Mouse (Mus musculus) frontal cortex, adult (tissue): Measurements from ENCODE around the gene Itpk1.
A peak's percentile ranks its signal among the peaks of the same experiment; 100 is the strongest.

ENCODE experiments used
- ATAC-seq: cut with Nextera tagmentation; 2 replicates; pipeline ENCODE4 v1.9.2; 2017; ENCODE audit warnings: mild to moderate bottlenecking, moderate library complexity, mixed read lengths; ENCODE audit not compliant: low TSS enrichment

Gene Itpk1

DNA sequence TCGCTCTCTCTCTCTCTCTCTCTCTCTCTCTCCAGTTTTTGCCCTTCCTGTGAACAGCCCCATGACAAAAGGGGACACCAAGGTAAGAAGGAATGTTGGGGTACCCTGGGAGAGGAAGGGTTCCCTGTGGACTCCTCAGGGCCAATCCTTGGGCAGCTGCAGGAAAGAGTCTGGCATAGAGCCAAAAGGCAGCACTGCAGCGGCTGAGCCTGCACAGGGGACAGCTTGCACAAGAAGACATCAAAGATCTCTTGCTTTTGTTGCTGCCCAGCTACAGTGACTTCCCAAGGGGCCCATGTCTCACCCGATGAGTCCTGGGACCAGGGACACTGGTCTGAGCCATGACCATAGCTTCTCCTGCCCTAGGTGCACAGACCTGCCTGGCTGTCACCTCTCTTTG lies 148.9 kb downstream of the Itpk1 start:
- no peak for ATAC-seq

DNA sequence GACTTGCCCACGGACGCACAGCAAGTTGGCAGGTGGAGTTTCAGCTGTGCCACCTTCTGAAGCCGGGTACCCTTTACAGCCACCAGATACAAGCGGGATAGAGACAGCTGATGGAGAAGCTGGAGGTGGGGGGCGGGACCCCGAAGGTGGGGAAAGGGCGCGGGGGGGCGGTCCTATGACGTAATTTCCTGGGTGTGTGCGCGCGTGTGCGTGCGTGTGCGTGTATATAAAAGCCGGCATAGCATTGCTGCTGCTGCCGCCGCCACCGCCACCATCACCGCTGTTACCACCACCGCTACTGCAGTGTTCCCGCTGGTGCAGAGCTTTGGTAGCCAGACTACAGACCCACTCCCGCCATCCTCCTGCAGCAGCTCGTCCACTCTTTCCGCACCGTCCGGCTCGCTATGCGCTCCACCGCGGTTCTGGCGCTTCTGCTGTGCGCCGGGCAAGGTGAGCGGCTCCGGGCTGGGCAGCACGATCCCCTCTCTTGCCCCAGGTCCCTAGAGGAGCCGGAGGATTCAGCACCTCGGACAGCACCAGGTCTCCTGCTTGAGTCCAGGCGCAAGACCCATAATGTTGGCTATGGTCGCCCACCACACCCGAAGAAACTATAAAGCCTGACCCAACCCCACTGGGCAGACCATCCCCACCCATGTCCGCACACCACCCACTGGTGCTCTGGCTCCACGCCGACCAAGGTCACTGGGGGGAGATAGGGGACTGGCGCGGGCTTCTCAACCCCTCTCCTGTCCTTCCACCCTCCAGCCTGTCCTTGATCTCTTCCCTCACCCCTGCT lies 149.8 kb downstream of the Itpk1 start, which contains the start of gene Chga:
Chga (plus strand) TSS at position 249 of the 796 bp plus-strand sequence.
- peak; percentile 62 for ATAC-seq

DNA sequence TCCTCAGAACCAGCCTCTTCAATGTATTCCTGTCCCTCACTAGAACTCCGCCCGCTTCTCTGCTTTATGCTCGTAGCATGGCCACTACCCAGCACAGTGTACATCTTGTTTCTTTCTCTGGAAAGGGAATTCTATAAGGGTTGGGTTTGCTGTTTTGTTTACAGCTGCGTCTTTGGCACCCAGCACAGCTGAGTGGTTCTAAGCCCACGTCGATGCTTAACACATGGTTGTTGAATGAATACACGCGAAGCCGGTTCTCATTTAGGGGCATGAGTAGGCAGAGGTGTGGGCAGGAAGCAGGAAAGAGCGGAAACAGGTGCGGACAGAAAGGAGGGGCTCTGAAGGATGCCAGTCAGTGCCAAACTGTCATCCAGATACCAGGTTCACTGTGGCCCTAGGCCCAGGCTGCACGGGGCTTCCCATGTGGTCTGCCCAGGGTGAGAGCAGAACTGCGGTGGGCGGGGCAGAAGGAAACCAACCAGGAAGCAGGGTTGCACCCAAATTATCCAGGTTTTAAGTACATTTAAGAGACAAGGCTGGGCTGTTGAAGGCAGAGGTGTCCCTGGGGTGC lies 150.9 kb downstream of the Itpk1 start:
- ATAC-seq, result peak; percentile 25

DNA sequence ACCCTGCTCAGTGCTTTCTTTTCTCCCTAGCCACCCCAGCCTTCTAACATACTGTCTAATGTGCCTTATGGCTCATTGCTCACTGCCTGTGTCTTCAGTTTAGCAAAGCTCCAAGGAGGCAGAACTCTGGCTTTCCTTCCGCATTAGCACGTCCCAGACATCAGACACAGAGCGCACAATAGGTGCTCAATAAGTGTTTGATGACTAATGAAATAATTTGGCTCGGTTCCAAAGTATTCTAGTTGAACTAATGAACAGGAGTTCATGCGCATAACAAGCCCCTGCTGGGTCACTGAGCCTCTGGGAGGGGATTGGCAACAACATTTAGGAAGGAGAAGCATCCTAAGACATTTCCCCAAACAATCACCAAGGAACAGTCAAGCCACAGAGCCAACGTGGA lies 152.7 kb downstream of the Itpk1 start:
- ATAC-seq, result no peak

DNA sequence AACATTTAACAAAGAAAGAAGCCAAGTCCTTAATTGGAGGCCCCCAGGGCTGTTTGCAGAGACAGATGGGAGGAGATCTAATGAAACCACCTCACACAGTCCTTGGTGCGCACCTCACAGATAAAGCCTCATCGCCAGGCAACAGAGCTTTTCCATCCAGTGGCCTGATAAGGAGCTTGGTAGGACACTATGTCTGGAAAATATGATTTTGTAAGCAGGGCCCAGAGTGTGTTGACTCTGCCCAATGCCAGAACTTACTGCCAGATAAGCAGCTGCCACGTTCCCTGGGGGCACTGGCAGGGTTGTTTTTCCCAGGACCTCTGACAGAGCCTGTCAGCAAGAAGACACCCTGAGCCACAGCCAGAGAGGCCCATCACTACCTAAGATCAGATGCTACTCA lies 153.5 kb downstream of the Itpk1 start:
- ATAC-seq, result no peak

DNA sequence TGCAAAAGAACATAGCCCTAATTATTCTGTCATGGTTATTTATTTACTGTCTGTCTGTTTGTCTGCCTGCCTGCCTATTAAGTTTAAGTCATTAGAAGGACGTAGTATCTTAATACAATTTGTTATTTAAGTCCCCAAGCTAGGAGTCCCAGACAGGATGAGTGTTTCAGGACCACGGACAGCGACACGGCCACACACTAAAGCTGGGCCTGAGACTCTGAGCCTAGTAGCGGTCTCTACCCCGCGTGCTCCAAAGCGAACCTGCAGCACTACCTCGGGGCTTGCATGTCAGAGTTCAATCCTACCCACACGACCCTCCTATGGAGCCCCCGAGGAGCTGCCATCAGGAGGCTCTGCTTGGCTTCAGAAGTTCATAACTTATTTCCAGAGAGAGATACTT lies 154.2 kb downstream of the Itpk1 start:
- ATAC-seq, result no peak

DNA sequence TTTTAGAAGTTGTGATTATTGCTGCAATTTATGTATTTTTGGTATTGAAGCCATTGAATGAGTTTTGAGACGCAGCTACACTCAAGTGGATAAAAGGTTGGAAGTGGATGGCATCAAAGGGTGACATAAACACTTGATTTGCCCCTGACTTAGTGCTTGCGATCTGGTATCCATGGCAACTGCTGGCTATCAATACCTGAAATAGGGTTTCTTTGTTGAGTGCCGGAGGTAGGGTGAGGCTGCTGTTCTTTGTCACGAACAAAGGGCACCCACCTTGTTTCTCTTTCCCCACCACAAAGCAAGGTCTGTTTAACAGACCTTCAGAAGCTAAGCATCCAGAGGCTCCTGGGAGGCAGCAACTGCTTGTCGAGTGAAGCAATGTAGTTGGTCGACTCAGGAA lies 159.6 kb downstream of the Itpk1 start:
- ATAC-seq, result no peak

DNA sequence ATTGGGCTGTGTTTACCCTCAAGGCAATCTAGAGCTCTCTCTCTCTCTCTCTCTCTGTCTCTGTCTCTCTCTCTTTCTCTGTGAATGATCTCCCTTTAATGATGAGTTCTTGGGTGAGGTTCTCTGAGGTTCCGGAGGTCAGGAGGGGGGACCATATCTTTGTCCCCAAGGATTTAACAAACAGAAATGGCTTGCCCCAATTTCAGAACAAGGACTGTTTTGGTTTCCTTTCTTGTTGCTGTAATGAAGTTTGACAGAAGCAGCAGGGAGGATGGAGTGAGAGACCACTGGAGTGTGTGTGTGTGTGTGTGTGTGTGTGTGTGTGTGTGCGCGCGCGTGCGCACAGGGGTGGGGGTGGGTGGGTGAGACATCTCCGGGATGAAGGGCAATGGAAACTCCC lies 163.6 kb downstream of the Itpk1 start:
- ATAC-seq, result no peak

DNA sequence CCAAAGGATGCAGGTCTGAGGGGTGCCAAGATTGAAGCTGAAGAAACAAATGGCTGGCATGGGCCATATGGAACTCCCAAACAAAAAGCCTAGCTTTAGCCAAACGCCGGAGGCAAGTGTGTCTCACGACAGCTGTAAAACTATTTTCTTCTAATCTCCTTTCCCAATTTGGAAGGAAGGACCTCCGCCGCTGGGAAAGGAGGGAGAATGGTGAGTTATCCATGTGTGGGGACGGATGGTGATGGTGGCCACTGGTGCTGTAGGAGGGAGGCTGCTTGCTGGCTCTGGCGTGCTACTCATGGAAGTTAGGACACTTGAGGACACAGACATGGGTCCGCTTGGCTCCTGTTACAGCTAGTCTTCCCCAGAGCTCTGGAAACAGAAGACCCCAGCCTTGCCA lies 164.5 kb downstream of the Itpk1 start:
- ATAC-seq, result peak; percentile 88

DNA sequence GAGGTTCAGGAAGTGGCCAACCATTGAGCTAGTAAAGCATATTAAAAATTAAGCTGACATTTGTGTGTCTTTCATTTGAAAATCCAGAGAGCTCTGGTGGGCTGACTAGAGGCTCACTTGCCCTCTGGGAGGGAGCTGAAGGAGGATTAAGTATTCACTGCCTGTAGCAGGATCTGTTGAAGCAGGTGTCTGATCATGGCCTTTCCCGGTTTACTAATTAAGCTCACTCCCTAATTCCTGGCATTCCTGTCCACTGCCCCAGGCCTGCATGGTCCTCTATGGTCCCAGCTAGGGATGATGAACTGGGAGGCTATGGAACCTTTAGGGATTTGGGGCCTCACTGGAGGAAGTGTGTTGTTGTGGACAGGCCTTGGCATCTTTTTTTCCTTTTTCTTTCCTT lies 168.9 kb downstream of the Itpk1 start:
- no peak for ATAC-seq

DNA sequence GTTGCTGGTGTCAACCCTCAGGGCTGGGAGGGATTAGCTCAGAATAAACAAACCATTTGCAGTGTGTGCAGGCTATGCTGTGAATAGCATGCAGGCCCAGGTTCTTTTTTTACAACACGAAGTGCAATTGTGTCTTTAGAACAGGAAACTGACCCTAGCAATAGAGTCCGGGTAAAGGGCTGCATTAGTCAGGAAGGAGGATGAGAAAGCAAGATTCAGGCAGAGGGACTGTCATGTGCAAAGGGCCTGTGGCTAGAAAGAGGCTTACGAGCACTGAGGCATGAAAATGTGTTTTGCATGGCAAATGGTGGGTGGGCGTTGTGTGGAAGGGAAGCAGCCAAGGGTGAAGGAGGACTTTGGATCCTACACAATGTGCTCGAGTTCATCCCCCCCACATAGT lies 176.7 kb downstream of the Itpk1 start:
- no peak for ATAC-seq

DNA sequence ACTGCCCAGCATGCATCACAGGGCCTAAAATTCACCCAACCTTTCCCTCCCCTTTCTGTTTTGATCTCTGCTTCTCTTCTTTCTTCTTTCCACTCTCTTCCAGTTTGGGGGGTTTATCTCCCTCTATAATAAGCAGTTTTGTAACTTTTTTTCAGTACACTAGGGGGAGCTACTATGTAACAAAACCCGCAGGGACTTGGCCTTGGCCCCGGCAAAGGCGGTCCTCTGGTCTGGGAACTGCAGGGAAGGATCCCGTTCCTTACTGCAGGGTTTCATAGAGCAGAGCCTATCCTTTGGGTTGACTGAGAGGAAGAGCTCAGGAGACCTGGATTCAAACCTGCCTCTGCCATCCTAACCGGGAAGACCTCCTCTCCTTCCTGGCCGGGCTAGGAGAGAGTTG lies 180.0 kb downstream of the Itpk1 start:
- ATAC-seq, result peak; percentile 64

DNA sequence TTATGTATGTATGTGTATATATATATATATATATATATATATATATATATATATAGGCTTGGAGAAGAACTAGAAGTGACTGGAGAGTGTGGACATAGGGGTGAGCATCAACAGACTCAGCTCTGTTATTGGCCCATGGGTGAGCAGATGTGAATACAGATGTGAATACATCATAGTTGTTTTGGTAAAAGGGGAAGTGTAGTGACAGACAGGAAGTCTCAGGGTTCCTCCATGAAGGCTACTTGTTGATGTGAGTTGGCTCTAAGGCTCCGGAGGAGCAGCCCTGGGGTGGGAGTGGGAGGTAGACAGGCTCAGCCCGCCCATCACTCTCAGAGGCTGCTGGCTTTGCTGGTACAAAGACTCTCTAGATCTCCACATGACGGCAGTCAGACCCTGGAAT lies 180.5 kb downstream of the Itpk1 start:
- no peak for ATAC-seq

DNA sequence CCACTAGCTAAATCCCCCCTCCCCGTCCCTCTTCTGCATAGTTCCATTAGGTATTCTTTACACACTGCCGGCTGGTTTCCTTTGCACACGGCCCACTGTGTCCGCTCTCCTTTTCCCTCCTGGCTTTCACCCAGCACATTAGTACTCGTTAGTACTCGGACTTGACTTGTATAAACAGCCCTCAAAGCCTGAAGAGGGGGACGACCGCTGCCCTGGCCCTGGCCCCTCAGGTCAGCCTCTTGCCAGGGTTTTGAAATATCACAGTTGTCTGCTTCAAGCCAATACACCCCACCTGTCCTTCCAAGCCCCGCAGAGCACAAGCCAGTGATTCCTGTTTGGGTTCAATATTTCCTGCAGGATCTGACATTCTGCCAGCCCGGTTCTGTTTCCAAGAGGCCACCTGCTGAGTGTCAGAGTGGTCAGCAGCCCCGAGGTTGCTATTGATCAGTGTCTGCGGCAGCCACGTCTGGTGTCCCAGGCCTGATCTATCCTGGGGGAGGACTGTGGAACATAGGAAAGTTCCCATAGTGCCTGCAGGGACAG lies 182.9 kb downstream of the Itpk1 start:
- ATAC-seq, result no peak

DNA sequence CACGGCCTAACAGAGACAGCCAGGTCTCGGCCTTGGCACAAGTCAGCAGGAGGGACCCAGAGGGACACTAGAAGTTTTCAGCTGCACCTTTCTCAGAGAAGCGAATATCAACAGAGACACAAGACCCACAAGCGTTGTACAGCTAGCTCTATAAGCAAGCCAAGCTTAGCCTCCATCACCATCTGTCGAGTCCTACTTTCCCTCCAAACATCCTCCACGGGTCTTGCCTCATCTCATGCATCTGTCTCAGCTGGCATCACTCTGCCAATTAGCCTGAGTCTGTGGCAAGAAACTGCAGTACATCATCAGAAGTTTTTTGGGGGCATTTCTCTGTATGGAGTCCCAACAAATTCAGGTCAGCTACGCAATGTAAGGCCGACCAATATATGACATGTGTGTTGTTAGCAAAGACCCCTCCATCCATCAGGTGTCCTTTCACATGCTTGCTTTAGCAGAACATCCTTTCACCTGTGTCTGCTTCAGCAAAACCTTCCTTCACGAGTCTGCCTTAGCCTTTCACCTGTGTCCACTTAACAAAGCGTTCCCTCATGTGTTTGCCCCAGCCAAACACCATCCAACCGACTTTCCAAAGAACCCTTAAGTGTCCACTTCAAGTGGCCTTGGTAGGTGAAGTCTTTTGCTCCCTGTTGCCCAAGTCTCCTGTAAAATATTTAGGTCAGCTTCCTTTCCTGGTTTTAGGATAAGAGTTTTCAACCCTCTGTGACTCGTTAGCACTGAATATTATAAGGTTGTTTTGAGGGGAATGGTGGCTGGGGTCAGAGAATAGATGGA lies 184.6 kb downstream of the Itpk1 start:
- ATAC-seq, result peak; percentile 77
